Mouse (Mus musculus): ENCODE data around the gene Rnase13.

GRCm38 (mm10) chr14:51929968-51930367 lies 7.4 kb upstream of the Rnase13 start:
- no peak for TF ChIP-seq CTCF (IDR thresholded peaks at IDR 0.05; ENCODE audit: low read depth)
- no peak for TF ChIP-seq EP300 (IDR thresholded peaks at IDR 0.05; ENCODE audit: low read depth)

Measured in liver, embryonic 14.5 days (tissue).